Mouse (Mus musculus) lung, postnatal 0 days (tissue): ENCODE data around the gene St3gal3.
A peak's percentile ranks its signal among the peaks of the same experiment; 100 is the strongest.

Experiments used
- CTCF ChIP-seq: IDR thresholded peaks from 2 replicates; pipeline ENCODE4 v1.5.1; 2016; ENCODE audit warnings: antibody characterized with exemption, mild to moderate bottlenecking
- EP300 ChIP-seq: IDR thresholded peaks from 2 replicates; pipeline ENCODE4 v1.6.1; 2016; ENCODE audit warnings: antibody characterized with exemption, mild to moderate bottlenecking, control low read depth

DNA sequence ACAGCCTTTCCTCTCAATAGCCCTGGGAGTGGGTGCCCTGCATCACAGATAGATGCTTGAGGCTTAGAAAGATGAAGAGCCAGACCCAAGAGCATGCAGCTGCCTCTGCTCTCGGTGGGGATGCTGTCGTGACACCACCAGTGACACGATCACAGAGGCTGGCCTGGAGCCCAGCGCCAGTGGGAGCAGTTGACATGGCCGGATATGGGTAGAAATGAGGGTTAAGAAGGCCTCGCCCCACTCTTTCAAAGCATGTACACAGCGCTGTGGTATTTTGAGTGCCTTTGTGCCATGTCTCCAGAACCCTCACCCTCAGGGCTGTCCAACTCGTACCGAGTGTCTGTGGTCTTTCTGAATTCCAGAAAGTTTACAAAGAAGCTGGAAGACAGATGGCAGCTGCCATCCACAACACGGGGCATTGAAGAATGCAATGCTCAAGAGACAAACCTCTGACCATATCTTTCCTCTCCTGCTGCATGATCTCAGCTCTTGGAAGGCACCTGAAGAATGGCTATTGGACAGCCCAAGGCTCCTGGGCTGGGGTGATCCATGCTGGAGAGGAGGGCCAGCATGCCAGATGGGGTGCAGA lies 118.3 kb downstream of the St3gal3 start:
- TF ChIP-seq CTCF (no peak), EP300 (peak; percentile 61)
